Mouse (Mus musculus) heart, postnatal 14 days (tissue): ENCODE results near the gene Hhipl1. TPM values are rescaled to one million over a fixed set of nuclear protein-coding genes. Genes with fewer than 3 reads are reported as not detected.

Source experiments
- DNase-seq, 2 experiments: peaks; one replicate each; pipeline ENCODE4 v3.0.0; 2021 to 2022
- intact Hi-C: fragments of 180-260 bp; cut with DNase I; formaldehyde crosslinking; loops from one replicate; pipeline ENCODE4 v1.15.1; 2025
- total RNA-seq, 2 experiments: library from RNA; stranded (reverse); gene quantifications; 2 replicates each; pipeline ENCODE4 v1.2.3; 2021

Gene Hhipl1
- total RNA-seq, 2 experiments from 2014 or later, result 1.7 TPM

DNA sequence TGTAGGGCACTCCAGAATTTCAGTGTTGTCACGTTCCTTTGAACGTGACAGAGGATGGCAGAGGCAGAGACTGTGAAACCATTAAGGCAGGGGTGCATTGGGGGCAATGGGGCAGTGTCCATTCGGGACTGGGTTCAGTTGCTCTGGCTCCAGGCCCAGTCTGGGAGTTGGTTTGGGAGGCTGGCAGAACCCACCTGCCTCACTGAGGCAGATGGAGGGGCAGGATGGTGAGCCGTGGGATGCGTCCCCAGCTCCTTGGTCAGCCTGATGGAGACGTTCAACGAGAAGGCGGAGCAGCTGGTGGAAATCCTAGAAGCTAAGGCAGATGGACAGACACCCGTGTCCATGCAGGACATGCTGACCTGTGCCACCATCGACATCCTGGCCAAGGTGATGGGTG lies 44.9 kb downstream of the Hhipl1 start:
- DNase-seq, result no peak
- intact Hi-C loops, result no loop called here

DNA sequence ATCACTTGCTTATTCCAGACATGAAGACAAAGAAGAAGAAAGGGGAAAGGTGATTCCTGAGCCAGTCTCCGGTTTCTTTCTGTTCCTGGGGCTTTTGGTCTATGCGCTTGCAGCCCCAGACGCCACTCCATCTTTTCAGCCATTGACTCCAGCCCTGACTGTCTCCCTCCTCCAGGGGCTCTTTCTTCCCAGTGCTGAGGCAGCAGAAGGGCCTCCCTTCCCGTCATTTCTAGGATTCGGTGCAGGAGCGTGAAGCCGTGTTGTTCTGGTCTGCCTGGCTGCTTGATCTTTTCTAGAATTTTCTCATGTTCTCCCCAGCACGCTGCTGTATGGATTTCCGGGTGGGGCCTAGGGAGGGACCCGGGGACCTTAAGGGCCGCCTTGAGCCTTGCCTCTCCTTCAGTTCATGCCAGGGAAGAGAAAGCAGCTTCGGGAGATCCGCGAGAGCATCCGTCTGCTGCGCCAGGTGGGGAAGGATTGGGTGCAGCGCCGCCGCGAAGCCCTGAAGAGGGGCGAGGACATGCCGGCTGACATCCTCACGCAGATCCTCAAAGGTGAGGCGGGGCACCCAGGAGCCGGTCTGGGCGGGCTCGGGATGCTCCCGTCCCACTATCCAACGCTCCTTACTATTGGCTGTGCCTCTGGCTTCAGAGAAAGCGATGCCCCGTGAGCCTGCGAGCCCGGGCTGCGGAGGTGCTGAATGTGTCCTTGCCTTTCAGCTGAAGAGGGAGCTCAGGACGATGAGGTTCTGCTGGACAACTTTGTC lies 46.5 kb downstream of the Hhipl1 start:
- no peak for DNase-seq
- intact Hi-C loops, result no loop called here

DNA sequence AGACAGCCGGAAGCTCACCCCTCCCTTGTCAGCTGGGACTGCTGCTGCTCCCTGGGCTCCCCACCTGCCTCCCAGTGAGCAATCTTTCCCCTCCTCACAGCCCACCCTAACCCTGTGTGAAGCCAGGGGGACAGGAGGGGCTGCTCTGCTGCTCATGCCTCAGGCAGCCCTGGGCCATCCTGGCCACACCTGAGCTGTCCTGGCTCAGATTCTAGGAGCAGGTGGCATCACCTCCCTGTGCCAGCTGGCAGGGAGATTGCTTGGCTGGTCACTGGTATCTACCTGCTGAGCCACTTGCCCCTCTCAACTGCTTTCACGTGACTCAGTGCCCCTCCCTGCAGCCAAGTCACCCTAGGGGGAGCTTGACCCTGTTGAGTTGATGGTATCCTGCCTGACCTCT lies 48.2 kb downstream of the Hhipl1 start:
- intact Hi-C loops, result no loop called here
- DNase-seq, result no peak

DNA sequence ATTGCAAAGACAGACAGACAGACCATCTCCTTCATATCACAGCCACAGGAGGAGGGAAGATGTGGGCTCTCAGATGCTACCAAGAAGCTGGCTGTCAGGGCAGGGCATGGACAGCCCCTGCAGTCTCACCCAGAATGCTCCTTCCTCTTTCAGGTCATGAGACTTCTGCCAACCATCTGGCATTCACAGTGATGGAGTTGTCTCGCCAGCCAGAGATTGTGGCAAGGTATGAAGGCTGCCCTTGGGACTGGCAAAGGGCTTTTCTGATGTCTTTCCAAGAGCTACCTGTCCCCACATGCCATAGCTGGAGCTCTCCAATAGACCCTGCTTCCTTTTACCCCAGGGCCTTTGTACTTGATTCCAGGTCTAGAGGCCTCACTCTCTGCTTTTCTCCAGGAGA lies 49.2 kb downstream of the Hhipl1 start:
- intact Hi-C loops, result no loop called here

DNA sequence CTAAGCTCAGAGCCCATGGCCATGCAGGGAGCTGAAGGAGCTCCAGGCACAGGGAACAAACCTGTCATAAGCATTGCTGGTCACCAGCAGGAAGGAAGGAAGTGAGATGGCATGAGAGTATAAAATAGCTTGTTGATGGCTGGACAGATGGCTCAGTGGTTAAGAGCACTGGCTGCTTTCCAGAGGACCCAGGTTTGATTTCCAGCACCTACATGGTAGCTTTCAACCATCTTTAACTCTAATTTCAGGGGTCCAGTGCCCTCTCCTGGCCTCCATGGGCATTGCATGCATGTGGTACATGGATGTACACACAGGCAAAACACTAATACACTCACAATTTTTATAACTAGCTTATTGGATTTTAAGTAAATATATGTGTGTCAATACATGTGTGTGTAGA lies 49.9 kb downstream of the Hhipl1 start:
- intact Hi-C loops, result no loop called here
- DNase-seq, result no peak

More for the DNA sequence above, 49.2 kb downstream of the Hhipl1 start:
- DNase-seq, result no peak

DNA sequence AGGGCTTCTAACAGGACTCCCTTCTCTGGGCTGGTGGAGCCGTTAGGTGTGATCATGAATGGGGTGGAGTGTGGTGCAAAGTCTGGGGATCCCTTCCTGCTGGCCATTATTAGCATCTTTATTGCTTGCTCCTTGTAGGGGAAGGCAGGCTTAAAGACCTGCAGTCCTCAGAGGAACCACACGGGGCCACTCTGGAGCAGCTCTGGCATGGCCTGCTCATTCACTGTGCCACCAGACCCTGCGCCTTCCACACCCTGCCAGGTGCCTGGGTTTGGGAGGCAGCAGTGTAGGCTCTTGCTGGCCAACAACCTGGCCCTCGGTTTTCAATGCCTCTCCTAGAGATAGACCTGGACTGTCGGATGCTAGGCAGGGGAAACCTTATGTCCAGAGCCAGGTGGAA lies 57.7 kb downstream of the Hhipl1 start:
- peak; percentile 85 to 90 for DNase-seq
- intact Hi-C loops, result loop anchor here (1.0 kb wide), 1 partner anchor 131 kb away; no protein-coding TSS in a partner anchor

DNA sequence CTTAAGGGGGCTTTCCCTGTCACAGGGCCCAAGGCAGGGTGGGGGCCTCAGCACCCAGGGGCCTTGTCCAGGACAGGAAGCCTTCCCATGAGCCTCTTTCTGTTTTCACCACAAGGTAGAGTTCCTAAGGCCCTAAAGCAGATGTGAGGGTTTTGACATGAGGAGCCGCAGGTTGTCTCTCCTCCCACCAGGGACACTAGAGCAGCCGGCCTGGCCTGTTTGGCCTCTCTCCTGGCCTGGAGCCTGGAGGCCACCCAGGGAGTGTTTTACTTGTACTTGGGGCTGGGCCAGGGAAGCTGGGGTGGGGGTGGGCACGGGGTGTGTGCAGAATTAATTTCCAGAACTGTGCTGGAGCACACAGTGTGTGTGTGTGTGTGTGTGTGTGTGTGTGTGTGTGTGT lies 59.3 kb downstream of the Hhipl1 start:
- peak; percentile 81 to 86 for DNase-seq
- intact Hi-C loops, result loop anchor here (5.0 kb wide), 1 partner anchor 37 kb away; no protein-coding TSS in a partner anchor

DNA sequence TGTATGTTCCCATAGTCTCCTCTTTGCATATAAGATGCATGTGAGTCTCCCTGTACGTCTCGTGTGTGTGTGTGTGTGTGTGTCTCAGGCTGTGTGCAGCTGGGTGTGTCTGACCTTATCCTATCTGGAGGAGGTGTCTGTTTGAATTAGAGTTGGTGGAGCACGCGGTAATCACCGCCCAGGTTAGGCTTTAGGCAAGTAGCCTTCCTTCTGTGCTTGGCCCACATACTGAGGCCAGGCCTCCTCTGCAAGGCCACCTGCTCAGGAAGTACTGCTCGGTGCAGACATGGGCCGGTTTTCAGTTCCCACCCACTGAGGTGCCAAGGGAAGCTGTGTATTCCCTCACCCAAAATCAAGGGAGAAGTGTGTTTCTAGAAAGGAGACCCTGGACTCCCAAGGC lies 59.8 kb downstream of the Hhipl1 start:
- DNase-seq, result no peak
- intact Hi-C loops, result loop anchor here (5.0 kb wide), 1 partner anchor 36 kb away; no protein-coding TSS in a partner anchor

DNA sequence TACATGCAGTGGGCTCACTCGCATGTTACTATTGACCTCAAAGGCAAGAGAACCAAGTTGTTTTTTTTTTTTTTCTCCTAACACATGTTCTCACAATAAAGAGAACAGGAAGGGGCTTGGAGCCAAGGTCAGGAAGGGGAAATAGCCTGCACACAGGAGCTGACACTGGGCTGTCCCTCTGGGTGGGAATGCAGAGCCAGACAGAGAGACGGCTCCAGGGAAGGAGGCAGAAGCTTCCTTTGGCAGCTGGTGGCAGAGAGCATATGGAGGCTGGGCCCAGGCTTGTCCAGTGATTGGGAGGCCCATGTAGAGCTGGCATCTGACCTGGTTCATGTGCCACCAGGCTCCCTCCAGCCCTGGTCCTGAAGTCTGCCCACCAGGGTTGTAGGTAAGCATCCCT lies 61.8 kb downstream of the Hhipl1 start:
- DNase-seq, result peak in 1 of 2 experiments; percentile 48
- intact Hi-C loops, result loop anchor here (1.0 to 5.0 kb wide), 2 partner anchors 34 to 55 kb away; no protein-coding TSS in a partner anchor

DNA sequence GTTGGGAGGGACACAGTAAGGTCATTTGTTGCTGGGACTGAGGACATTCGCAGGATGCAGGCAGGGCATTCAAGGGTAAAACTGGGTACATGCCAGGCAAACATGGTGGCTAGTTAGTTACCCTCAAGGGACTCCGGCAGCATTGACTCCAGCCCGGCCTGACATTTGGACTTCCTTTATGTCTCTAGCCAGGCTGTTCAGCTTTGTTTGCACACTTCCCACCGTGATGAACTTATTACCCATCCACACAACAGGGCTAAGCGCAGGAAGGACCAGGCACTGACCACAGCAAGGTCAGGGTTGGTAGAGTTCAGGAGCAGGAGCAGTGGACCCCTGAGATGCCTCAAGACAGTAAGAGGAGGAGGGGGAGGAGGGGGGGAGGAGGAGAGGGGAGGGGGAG lies 62.9 kb downstream of the Hhipl1 start:
- intact Hi-C loops, result loop anchor here (5.0 kb wide), 1 partner anchor 33 kb away; no protein-coding TSS in a partner anchor
- DNase-seq, result no peak

DNA sequence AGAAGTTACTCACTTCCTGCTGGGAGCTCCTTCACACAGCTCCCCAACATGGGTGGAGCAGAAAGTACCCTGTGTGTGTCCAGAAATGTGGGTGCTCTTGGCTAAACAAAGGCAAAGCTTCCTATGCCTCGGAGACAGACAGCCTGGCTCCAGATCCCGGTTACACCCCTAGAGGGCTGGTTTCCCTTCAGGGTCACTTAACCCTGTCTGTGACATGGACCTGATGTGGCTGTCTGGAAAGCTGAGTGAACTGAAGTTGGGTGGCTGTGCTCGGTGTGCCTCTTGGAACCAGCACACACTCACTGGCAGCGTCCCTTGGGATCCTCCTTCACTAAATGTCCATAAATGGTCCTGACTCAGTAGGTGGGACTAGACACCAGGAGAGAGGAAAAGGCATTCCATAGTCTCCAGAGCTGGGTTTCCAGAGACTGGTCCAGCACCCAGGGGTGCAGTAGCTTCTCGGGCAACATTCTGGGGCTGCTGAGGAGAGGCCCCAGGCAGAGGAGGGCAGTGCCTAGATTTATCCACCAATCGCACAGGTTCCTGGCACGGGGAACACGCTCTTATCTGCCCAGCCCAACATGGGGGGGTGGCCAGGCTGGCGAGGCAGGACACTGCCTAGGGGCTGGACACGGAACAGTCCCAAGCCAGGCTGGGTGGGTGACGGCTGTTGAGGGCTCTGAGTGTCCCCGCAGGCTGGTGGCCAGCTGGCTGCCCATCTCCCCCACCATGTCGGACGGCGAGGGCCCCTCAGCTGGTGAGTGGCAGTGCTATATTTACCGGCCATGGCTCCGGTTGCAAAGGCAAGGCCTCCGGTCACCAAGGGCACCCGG lies 64.7 kb downstream of the Hhipl1 start, which contains the start of gene Eml1:
Eml1 (plus strand) TSS at position 362 of the 833 bp plus-strand sequence.
- DNase-seq, result peak; percentile 65 to 74
- intact Hi-C loops, result no loop called here

DNA sequence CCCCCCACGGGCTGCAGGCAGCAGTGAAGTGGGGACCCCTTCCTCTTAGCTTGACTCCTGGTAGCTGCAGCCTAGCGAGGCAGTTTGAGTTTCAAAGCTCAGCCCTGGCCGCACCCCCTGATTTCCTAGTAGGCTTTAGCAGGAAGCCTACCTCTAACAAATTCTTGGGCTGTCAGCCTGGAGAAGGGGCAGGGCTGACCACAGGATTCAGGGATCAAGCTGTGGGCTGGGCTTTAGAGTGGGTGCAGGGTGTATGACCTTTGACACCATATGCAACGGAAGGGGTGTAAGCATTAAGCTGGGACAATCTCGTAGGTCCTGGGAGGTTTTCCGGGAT lies 65.3 kb downstream of the Hhipl1 start:
- intact Hi-C loops, result no loop called here

DNA sequence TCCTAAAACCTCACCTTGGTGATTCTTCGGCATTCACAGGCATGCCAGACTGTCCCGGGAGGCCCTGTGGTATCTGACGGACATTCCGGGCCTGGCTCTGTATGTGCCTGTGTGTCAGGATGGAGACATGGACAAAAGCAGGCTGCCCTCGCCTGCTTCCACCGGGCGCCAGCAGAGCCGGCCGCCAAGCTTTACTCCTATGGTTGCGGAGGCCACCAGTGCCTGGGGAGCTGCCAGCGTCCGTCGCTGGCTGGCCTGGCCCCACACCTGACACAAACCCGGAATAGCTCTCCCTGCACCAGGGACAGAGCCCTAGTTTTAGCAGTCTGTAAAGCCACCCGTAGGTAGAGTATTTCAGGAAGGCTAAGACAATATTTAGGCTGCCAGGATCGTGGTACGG lies 66.2 kb downstream of the Hhipl1 start:
- intact Hi-C loops, result no loop called here
- peak; percentile 74 to 75 for DNase-seq

More for the DNA sequence above, 65.3 kb downstream of the Hhipl1 start:
- DNase-seq, result no peak

DNA sequence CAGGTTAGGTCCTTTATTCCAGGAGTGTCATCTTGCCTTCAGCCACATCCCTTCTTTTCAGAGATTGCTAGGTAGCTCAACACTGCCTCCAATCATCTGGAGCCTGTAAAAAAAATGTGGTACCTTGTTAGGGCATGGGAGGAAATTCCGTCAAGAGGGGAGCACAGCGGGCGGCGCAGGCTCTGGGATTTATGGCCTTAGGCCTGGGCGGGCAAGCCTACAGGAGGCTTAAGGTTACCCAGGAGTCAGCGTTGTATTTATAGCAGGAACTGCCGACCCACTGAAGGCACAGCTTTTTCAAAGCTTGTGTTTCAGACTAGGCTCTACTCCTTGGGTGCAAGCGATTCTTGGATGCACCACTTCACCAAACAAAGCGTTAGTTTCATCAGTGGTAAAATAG lies 67.5 kb downstream of the Hhipl1 start:
- intact Hi-C loops, result loop anchor here (2.0 kb wide), 1 partner anchor 15 kb away; no protein-coding TSS in a partner anchor
- no peak for DNase-seq

DNA sequence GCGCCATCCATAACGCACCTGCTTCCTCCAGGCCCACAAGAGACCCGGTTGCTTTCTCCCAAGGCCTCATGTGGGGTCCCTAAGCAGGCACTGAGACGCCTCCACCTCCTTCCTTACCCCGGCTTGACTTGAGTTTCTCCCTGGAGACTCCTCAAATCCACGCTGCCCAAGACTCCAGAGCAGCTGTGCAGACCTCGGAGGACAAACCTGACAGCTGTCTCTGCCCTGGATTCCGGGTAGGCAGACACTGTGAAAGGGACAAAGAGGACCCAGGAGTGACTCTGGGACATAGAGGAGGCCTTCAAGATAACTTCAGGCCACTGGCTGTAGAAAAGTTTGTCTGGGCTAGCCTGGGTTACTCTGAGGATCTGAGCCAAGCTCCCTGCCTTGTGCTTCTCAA lies 68.6 kb downstream of the Hhipl1 start:
- intact Hi-C loops, result loop anchor here (2.0 kb wide), 1 partner anchor 14 kb away; no protein-coding TSS in a partner anchor
- no peak for DNase-seq

DNA sequence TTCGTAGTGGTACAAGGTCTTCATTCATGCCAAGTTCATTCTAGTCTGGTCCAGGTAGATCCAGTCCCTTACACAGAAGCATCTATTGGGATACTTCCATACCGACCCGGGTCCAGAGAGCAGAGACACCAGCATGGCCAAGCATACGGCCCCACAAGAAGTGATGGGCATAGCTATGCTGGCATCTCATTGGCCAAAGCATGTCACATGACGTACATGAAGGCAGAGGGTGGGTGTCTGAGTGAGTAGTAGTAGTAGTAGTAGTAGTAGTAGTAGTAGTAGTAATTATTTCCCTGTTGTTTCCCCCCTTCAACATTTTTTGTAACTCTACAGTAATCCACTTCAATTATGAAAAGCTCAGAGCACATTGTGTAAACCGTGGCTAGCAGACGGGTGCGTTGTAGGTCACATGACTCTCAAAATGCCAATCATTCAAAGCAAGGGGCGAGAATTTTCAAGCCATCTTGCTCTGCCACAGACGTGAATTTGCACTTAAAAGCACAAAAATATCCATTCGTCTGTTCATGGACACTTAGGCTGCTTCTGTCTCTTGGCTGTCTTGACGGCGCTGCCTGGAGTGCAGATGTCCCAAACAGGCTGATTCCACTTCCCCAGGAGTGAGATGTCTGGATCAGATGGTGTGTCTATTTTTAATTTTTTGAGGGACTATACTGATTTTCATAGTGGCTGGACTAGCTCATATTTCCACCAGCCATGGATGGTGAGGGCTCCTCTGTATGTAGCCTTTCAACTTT lies 72.5 kb downstream of the Hhipl1 start:
- DNase-seq, result no peak
- intact Hi-C loops, result no loop called here
